Mouse (Mus musculus) right cerebral cortex, adult 2 months (tissue): ENCODE results near the gene Pde6b.

Experiments
- DNase-seq, 2 experiments: peaks; one replicate each; pipeline ENCODE4 v3.0.0; 2021 to 2022; ENCODE audit warnings: low spot score in 2 of 2

The Pde6b gene

DNA sequence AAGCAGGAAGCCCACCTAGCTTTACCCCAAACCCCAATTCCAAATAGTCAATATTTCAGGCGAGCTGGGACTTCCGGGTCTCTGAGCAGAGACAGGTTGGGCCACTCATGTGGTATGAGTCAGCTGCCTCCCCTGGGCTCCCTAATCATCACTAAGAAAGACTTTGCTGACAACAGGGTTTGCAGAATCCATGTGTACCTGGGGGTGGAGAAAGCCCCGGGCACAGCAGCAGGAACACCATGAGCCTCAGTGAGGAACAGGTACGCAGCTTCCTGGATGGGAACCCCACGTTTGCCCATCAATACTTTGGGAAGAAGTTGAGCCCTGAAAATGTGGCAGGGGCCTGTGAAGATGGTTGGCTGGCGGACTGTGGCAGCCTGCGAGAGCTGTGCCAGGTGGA is at the start of gene Pde6b:
Pde6b (plus strand) TSS at position 191 of the 400 bp plus-strand sequence.
- no peak for DNase-seq

DNA sequence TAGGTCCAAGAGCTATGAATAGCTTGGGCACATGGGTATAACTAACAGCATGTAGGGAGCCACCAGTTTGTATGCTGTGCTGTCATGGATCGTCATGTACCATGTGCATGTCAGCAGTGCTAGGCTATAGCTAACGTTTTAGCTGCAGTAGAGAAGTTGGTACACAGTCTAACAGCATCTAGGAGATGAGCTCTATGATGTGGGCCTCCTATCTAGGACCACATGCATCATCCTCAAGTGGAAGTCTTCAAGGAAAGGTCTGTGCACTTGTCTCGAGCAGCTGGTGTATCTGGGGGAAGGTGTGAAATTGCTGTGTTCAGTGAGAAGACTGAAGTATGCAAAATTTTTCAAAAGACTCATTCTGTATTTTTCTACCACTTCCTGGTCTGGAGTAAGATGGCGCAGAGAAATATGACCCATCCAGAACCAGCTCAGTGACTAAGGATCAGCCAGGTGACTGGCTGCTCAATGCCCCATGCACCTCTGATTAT is 44.5 kb upstream of the Pde6b start:
- peak in 1 of 2 experiments; percentile 16 for DNase-seq

DNA sequence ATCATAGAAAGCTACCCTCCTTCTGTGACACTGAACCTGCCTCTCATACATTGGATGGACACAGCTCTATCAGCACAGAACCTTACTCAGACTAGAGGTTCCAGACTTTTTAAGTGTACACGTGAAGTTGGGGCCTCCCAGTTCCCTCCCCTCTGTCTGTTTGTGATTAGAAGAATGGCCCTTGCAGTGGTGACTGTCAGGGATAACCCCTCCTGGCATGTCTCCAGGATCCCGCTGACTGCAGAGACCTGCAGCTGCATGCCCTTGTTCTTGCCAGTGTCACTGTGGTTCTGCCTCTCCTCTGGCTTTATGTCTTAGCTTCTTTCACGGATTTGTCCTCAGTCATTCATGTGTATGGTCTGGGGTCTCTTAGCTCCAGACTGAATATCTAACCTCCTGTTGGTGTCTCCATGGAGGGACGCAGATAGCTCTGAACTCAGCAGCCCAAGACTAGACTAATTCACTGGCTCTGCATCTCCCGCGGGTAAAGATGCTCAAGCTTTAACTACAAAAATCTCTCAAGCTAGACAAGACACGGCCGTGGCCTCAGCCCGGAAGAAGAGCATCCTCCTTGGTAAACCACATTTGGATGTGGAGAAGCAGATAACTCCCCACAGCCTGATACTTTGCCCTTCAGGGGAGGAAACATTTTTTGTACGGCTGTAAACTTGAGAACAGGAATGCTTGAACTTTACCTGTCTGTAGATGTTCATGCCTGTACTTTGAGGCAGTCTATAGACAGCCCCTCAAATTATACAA is 42.7 kb upstream of the Pde6b start:
- no peak for DNase-seq

- no peak for DNase-seq
These were observed 40.3 kb upstream of the Pde6b start for GRCm38 (mm10) chr5:108347843-108348242.

DNA sequence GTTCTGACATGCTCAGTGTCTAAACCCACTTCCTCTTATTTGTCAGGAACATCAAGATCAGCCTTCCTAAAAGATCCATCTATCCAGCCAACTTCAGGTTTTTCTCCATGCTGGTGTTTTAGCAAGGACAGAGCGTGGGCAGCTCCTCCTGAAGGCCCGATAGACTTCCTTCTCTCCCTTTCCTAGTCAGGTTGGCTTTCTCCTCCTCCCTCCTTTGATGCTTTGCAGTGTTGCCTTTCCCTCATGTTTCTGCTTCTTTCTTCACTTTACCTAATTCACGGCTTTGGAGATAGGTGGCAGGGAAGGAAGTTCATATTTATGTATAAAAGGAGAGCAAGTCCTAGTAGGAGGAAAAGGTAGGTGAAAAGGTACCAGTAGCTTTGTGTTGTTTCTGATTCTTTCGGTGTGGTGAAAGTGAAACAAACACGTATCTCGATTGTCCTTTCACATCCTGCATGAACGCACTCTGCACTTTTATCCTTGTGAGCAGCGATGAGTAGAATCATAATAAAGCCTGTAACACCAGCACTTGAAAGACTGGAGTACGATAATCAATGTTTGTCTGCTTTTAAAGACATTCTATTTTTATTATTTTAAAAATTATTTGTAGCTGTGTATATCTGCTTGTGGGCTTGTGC is 38.6 kb upstream of the Pde6b start:
- no peak for DNase-seq

DNA sequence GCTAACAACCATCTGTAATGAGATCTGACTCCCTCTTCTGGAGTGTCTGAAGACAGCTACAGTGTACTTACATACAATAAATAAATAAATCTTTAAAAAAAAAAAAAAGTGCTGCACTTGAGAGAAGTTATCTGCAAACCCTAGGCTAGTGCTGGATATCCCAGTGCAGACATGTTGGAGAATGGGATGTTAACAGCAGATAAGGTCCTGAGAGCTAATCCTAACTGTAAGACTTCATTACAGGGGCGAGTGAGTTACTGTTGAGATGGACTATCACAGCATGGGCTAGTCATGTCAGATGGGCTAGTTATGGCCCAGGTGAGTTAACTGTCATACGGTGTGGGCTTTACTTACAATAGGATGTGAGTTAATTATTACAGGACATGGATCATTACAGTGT is 34.1 kb upstream of the Pde6b start:
- DNase-seq, result no peak

DNA sequence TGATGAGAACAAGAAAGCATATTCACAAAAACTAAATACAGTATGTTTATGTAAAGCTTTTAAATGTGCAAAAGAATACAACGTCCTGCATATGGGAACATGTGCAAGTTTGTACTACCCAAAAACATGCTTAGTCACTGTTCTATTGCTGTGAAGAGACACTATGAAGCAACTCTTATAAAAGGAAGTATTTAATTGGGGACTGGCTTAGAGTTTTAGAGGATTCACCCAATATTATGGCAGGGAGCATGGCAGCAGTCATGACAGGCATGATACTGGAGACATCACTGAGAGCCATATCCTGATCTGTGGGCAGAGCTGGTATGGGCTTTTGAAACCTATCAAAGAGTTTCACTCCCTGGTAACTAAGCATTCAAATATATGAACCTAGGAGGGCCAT is 30.3 kb upstream of the Pde6b start:
- no peak for DNase-seq

DNA sequence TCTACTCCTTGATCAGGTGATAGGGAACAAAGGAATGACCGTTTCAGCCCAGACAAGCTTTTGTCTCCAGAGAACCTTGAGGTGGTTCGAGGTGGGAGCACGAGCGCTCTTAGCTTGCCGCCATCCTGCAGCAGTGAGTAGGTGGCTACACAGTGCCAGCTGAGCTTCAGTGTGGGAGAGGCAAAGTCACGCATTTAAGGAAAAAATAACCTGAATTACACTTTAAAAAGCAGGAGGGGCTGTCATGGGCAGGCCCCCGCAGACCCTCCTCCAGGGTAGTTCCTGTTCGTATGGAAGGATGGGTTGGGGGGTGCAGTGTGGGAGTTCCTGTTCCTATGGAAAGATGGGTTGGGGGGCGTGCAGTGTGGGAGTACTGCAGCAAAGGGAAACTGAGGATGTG is 28.7 kb upstream of the Pde6b start:
- DNase-seq, result peak; percentile 69 to 75

DNA sequence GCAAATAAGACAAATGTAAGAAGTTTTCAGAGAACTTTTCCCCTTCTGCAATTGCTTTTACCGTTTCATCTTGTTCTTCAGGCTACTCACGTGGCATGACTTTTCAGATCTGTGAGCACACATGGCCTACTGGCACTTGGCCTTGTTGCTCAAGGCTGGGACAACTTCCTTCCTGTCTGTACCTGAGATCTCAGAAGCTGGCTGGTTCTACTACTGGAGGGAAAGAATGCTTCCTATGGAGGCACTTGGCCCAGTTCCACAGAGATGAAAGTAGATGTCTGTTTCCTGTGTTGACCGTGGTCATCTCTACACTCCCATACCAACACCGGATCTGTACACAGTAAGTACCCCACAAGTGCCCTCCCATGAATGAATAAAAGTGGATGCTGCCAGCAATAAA is 28.0 kb upstream of the Pde6b start:
- DNase-seq, result peak in 1 of 2 experiments; percentile 1

DNA sequence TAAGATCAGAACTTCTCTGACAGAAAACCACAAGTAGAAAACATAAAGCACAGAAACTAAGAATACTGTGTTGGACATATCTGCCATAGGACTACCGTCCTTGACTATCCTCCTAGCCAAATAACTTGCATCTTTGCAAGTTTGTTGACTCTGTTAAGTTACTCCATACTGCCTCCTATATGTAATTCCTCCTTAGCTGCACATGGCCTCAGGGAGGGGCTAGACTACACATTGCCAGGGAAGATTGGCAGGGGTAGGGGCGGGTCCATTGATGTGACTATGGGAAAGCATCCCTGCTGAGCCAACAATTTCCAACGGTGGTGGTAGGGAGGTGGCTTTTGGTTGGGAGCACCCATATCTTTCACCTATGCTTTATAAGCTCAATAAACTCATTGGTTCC is 25.9 kb upstream of the Pde6b start:
- peak in 1 of 2 experiments; percentile 14 for DNase-seq

DNA sequence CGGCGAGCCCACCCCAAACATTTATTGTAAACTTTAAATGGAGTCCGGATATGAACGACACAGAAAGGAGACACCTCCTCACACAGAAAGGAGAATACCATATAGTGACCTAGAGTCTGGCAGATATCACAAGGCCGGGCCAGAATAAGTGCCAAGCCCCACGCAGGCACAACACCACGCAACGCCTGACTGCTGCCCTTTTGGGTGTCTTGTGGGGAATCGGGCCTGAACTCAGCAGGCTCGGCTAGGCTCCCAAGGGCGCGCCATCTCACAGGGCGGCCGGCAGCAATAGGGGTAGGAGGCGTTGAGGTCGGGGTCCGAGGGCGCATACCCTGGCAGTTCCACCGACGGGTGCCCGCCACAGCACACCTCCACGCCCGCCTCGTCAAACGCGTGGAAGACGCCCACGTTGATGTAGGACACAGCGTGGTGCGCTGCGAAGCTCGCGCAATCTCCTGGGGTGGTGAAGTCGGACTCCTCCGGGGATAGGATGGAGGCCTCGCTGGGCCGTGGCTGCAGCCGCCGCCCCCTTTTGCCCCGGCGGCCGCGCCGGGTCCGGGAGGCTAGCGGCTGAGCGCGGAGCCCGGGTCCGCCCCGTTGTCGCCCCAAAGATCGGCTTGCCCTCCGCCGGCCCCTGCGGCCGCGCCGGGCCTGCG is 21.7 kb upstream of the Pde6b start:
- peak in 1 of 2 experiments; percentile 39 for DNase-seq

- peak; percentile 54 to 64 for DNase-seq
These were observed 21.0 kb upstream of the Pde6b start for GRCm38 (mm10) chr5:108366984-108367841.

DNA sequence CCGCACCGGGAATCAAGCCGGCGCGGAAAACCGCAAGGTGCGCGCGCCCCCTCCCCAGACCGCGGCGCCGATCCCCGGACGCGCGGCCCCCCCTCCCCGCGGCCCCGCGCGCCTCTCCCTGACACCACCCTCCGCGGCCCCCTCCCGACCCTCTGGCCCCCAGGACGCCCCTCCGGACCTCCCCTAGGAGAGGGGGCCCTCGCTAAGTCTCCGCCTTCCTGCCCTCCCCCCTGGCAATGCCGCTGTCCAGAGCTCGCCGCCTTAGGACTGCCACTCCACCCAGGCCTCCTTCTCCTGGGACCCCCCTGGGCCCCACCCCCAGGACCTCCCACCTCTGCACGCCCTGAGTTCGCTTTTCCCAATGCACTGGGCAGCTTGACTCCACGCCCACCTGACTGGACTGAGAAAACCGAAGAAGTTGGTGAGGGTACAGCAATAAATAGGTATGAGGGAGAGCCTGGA is 20.3 kb upstream of the Pde6b start, which contains the start of gene Gm42517:
Gm42517 (minus strand) TSS at position 52 of the 462 bp plus-strand sequence.
- no peak for DNase-seq

- peak; percentile 50 to 68 for DNase-seq
These were observed 19.7 kb upstream of the Pde6b start for GRCm38 (mm10) chr5:108368446-108368845.

DNA sequence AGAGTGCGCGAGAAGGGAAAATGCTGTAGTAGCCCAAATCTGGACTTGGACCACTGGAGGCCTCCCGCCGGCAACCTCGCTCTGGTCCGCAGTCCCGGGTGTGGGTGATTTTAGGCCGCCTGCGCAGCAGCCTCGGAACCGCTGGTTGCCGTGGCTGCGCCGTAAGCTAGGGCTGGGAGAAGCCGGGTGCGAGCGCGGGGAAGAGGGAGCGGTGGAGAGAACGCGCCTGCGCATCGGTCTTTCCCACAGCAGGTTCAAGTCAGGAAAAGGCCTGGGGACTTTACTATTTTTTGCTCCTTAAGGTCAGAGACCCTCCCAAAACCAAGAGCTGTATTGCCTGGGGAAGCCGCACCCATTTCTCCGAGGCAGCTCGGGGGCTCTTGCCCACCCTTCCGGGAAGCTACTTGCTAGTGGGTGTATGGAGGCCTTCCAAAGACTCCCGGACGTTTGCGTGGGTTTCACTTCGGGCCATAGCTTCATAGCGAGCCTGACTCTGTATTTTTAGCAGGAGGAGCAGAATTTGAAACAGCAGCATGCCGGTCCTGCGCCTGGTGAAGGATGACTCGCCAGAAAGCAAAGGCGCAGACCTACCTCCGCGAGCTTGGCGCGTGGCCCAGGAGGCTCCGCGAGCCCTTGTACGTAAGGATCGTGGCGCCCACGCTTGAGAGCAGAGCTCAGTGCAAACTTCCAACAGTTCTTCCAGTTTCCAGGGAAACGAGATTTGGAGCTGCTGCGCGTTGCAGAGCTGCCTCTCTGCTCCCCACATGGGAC is 19.2 kb upstream of the Pde6b start:
- peak; percentile 94 to 95 for DNase-seq

GRCm38 (mm10) chr5:108369964-108370363 is 18.2 kb upstream of the Pde6b start:
- DNase-seq, result peak in 1 of 2 experiments; percentile 4

DNA sequence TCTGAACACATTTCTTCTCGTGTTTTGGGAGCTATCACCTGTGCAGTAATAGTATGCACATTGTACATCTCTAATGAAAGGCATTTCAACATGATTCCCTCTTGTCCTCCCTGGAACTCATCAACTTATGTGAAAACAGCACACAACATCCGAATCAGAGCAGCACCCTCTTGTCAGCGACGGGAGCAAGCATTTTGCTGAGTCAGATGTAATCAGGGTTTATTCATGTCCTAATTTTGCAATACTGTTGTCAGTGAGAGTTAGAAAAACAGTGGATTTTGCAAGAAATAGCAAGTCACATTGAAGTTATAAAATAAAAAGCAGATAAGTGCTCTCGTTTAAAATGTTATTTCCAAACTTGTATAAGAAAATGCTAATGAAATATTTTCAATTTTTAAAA is 14.1 kb upstream of the Pde6b start:
- no peak for DNase-seq

DNA sequence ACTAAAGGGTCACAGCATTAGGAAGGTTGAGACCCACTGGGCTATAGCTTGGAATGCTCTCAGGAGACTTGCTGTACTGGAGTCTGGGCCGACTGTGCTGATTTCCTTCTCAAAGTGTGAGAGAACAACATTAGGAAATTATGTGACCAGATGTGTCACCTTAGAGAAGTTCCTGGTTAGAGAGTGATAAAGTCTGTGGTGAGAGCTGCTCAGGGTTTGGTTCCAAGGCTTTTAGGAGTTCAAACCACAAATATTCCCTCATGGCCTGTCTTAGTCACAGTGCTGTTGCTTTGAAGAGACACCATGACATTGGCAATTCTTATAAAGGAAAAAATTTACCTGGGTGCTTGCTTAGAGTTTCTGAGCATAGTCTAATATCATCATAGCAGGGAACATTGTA is 12.1 kb upstream of the Pde6b start:
- no peak for DNase-seq

GRCm38 (mm10) chr5:108378346-108378745 is 9.8 kb upstream of the Pde6b start:
- DNase-seq, result no peak

- peak in 1 of 2 experiments; percentile 55 for DNase-seq
These were observed 2.6 kb upstream of the Pde6b start for GRCm38 (mm10) chr5:108385632-108386031.

GRCm38 (mm10) chr5:108386449-108386848 is 1.7 kb upstream of the Pde6b start:
- no peak for DNase-seq
